Mouse (Mus musculus): ENCODE data around the gene Kctd7.

Kctd7 gene

GRCm38 (mm10) chr5:130193760-130194159, 49.1 kb downstream of the Kctd7 start:
- no peak for DNase-seq

- no peak for DNase-seq
These were observed 51.6 kb downstream of the Kctd7 start for GRCm38 (mm10) chr5:130196307-130196706.

- no peak for DNase-seq
These were observed 52.8 kb downstream of the Kctd7 start for GRCm38 (mm10) chr5:130197454-130197853.

- no peak for DNase-seq
These were observed 53.3 kb downstream of the Kctd7 start for GRCm38 (mm10) chr5:130197981-130198380.

GRCm38 (mm10) chr5:130200233-130201029, 55.8 kb downstream of the Kctd7 start:
- DNase-seq, result peak; percentile 56

GRCm38 (mm10) chr5:130203948-130204347, 59.3 kb downstream of the Kctd7 start:
- no peak for DNase-seq

GRCm38 (mm10) chr5:130204560-130204959, 59.9 kb downstream of the Kctd7 start:
- no peak for DNase-seq

All from kidney, adult 18-20 months (tissue).